Mouse (Mus musculus): ENCODE measurements at regions not wholly inside any gene's neighbourhood (a gene's known extent, or its start where the extent isn't known, plus 50 kb on each side); places are given as distances from the start of the nearest gene placed in this dataset.

DNA sequence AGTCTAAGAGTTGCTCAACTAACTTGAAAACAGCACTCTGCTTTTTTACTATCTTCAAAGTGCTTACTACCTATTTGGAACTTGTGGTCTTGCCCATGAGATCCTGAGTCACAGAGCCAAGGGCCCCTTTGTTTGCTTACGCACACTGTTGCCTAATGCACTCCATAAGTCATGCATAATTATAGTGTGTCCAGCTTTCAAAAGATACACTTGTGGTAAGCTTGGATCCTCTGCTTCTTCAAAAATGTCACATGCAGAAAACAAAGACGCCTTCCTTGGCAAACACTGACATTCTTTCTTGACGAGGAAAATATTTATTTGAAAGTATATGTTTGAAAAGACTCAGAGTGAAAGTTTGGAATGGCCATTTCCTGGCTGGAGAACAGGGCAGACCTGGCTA, 2082.3 kb downstream of the 4930444P10Rik start:
- H3K4me1 ChIP-seq (ENCODE audit: control insufficient read depth, insufficient read depth, low read length): no peaks in the 10 kb centered on the region
- H3K27me3 ChIP-seq (ENCODE audit: control insufficient read depth, insufficient read depth, low read length): no peaks in the 10 kb centered on the region
- ATAC-seq (ENCODE audit: low FRiP score, low TSS enrichment): no peak
- no peak for DNase-seq
- no peaks in the 10 kb centered on the region for H3K36me3 ChIP-seq (ENCODE audit: control insufficient read depth, insufficient read depth, low read length)
- H3K9ac ChIP-seq (replicated peaks; ENCODE audit: low read length): no peak overlapping the region
- H3K4me2 ChIP-seq (ENCODE audit: low read length): no peak overlapping the region
- H3K4me3 ChIP-seq (replicated peaks; ENCODE audit: low read depth, low read length): no peak overlapping the region
- H3K9me3 ChIP-seq (ENCODE audit: control insufficient read depth, low read length): no peaks in the 10 kb centered on the region
- H3K27ac ChIP-seq (replicated peaks; ENCODE audit: low read depth, low read length): no peak overlapping the region
- 81% methylated on average over 3 of the region's 3 CpGs for WGBS

DNA sequence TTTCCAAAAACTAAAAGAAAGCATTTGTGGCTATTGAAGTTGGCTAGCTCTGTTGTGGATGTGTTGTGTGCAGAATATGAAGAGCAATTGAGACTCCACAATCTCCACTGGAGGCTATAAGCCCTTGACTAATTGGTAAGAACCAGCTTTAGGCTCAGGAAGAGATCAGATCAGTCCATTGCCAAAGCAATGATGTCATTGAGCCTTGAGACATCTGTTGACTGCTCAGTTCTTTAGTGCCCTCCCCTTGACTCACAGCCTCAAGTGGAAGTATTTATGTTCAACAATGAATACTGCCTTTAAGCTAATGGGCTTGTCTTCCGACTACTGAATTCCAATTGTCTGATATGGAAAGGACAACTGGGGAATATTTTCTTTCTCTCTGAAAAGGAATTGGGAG, 2090.6 kb downstream of the 4930444P10Rik start:
- ATAC-seq (ENCODE audit: low FRiP score, low TSS enrichment): no peak

DNA sequence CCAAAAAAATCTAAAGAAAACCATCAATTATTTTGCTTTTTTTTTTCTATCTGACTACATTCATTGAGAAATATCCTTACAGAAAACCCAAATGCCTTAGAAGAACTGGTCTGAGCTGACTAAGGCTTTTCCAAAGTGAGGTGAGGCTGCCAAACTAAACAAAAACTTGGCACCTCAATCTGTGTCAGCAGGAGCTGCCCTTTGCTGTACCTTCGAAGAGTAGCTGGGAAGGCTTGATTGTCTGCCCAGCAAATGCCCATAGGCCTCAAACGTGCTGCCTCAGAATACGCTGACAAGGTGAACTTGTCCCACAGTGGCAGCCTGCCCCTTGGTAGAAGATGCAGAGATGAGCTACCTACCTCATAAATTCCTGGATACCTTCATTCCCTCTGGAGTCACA, 2091.7 kb downstream of the 4930444P10Rik start:
- Histone ChIP-seq H3K4me2 (ENCODE audit: low read length) (no peak overlapping the region), H3K4me3 (replicated peaks; ENCODE audit: low read depth, low read length) (no peak overlapping the region), H3K9me3 (ENCODE audit: control insufficient read depth, low read length) (no peaks in the 10 kb centered on the region), H3K27ac (replicated peaks; ENCODE audit: low read depth, low read length) (no peak overlapping the region), H3K36me3 (ENCODE audit: control insufficient read depth, insufficient read depth, low read length) (no peaks in the 10 kb centered on the region), H3K9ac (replicated peaks; ENCODE audit: low read length) (no peak overlapping the region), H3K4me1 (ENCODE audit: control insufficient read depth, insufficient read depth, low read length) (no peaks in the 10 kb centered on the region), H3K27me3 (ENCODE audit: control insufficient read depth, insufficient read depth, low read length) (no peaks in the 10 kb centered on the region)
- DNase-seq (no peak), ATAC-seq (ENCODE audit: low FRiP score, low TSS enrichment) (no peak)
- WGBS: 61% methylated on average over 3 of the region's 3 CpGs

More for the DNA sequence above, 2090.6 kb downstream of the 4930444P10Rik start:
- no peaks in the 10 kb centered on the region for H3K36me3 ChIP-seq (ENCODE audit: control insufficient read depth, insufficient read depth, low read length)
- no peak for DNase-seq
- no peaks in the 10 kb centered on the region for H3K9me3 ChIP-seq (ENCODE audit: control insufficient read depth, low read length)
- H3K27ac ChIP-seq (replicated peaks; ENCODE audit: low read depth, low read length): no peak overlapping the region
- H3K4me2 ChIP-seq (ENCODE audit: low read length): no peak overlapping the region
- 70% methylated on average over 1 of the region's 1 CpGs for WGBS
- H3K27me3 ChIP-seq (ENCODE audit: control insufficient read depth, insufficient read depth, low read length): no peaks in the 10 kb centered on the region
- no peak overlapping the region for H3K4me3 ChIP-seq (replicated peaks; ENCODE audit: low read depth, low read length)
- no peaks in the 10 kb centered on the region for H3K4me1 ChIP-seq (ENCODE audit: control insufficient read depth, insufficient read depth, low read length)
- no peak overlapping the region for H3K9ac ChIP-seq (replicated peaks; ENCODE audit: low read length)

DNA sequence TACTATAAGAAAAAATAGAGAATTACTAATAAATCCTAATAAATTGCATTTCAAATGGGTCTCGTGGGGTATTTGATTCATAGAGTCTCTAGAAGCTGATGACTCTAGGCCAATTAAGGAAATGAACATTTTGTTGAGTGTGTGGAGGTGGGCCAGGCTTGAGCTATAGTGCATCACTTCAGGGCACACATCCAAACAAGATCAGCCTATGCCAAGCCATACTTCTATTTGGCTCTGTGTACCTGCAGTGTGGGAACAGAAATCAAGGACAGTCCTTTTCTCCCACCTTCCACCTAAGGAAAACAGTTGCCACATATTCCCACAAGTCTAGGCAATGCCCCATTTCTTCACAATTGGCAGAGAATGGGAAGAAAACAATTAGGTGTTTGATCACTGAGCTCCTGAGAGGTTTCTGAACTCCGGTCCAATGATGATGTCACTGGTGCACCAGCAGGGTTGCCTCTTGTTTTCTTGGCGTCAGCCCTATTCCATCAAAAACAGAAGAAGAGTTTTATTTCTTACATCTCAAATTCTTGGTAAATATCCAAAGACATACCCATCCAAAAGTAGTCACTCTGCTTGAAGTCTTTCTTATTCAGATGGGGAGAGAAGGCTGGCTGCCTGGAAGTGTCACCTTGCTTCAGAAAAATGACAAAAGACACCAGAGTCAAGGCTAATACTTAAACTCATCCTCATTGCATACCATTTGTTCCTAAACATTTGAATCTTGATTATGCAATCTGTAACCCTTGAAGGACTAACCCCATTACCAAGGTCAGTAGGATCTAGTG, 2092.3 kb downstream of the 4930444P10Rik start:
- no peak for ATAC-seq (ENCODE audit: low FRiP score, low TSS enrichment)
- no peak for DNase-seq
- WGBS: 84% methylated on average over 3 of the region's 3 CpGs

DNA sequence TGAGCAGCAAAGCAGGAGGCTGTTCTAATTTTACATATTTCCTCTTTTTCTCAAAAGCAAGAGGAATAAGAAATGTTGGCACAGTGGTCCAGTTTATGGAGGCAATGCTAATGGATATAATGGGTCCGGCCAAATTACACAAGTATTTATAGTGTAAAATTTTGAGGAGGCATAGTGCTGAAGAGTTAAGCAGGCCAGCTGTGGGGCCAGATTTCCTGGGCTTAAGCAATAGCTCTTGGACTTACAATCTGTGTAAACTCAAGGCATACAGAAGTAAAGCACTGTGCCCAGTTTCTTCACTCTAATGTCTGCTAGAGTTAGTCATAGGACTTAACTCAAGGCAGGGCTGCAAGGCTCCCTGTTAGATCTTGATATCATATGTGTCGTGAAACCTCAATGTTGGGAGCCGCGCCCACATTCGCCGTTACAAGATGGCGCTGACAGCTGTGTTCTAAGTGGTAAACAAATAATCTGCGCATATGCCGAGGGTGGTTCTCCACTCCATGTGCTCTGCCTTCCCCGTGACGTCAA, 2094.9 kb downstream of the 4930444P10Rik start:
- H3K36me3 ChIP-seq (ENCODE audit: control insufficient read depth, insufficient read depth, low read length): no peaks in the 10 kb centered on the region
- no peak overlapping the region for H3K4me3 ChIP-seq (replicated peaks; ENCODE audit: low read depth, low read length)
- no peaks in the 10 kb centered on the region for H3K9me3 ChIP-seq (ENCODE audit: control insufficient read depth, low read length)
- H3K27me3 ChIP-seq (ENCODE audit: control insufficient read depth, insufficient read depth, low read length): no peaks in the 10 kb centered on the region
- H3K27ac ChIP-seq (replicated peaks; ENCODE audit: low read depth, low read length): no peak overlapping the region
- no peaks in the 10 kb centered on the region for H3K4me1 ChIP-seq (ENCODE audit: control insufficient read depth, insufficient read depth, low read length)
- 98% methylated on average over 8 of the region's 11 CpGs for WGBS
- H3K9ac ChIP-seq (replicated peaks; ENCODE audit: low read length): no peak overlapping the region
- H3K4me2 ChIP-seq (ENCODE audit: low read length): no peak overlapping the region
- ATAC-seq (ENCODE audit: low FRiP score, low TSS enrichment): no peak
- no peak for DNase-seq

More for the DNA sequence above, 2092.3 kb downstream of the 4930444P10Rik start:
- H3K36me3 ChIP-seq (ENCODE audit: control insufficient read depth, insufficient read depth, low read length): no peaks in the 10 kb centered on the region
- H3K4me2 ChIP-seq (ENCODE audit: low read length): no peak overlapping the region
- H3K27me3 ChIP-seq (ENCODE audit: control insufficient read depth, insufficient read depth, low read length): no peaks in the 10 kb centered on the region
- no peaks in the 10 kb centered on the region for H3K4me1 ChIP-seq (ENCODE audit: control insufficient read depth, insufficient read depth, low read length)
- H3K27ac ChIP-seq (replicated peaks; ENCODE audit: low read depth, low read length): no peak overlapping the region
- H3K9me3 ChIP-seq (ENCODE audit: control insufficient read depth, low read length): no peaks in the 10 kb centered on the region
- H3K4me3 ChIP-seq (replicated peaks; ENCODE audit: low read depth, low read length): no peak overlapping the region
- H3K9ac ChIP-seq (replicated peaks; ENCODE audit: low read length): no peak overlapping the region

DNA sequence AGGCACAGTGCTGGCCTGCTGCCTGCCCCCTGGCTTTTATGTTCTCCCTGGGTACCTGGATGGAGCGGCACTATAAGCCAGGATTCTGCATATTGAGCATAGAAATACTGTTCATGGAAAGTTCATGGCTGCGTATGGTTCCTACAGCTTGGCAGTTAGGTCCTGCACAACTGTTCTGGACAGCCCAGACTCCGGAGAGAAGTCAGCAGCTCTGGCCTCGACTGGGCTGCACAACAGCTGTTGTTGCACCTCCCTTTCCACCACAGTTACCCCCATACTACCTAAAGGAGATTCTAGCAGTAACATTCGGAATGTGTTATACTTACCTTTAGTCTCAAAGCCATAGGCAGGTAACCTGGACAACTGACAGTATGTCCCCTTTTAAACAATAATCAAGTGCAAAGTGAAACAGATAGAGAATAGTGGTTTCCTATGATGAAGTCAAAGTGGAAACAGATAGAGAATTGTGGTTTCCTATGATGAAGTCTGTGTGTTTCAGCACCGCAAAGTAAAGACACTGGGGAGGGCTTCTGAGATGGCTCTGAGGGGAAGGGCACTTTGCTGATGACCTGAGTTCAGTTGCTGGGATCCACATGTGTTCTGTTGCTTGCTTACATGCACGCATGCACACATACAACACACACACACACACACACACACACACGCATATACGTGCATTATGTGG, 2099.2 kb downstream of the 4930444P10Rik start:
- Histone ChIP-seq H3K4me1 (ENCODE audit: control insufficient read depth, insufficient read depth, low read length) (no peaks in the 10 kb centered on the region), H3K27me3 (ENCODE audit: control insufficient read depth, insufficient read depth, low read length) (no peaks in the 10 kb centered on the region), H3K4me2 (ENCODE audit: low read length) (no peak overlapping the region), H3K9ac (replicated peaks; ENCODE audit: low read length) (no peak overlapping the region), H3K4me3 (replicated peaks; ENCODE audit: low read depth, low read length) (no peak overlapping the region), H3K27ac (replicated peaks; ENCODE audit: low read depth, low read length) (no peak overlapping the region), H3K36me3 (ENCODE audit: control insufficient read depth, insufficient read depth, low read length) (no peaks in the 10 kb centered on the region), H3K9me3 (ENCODE audit: control insufficient read depth, low read length) (no peaks in the 10 kb centered on the region)
- DNase-seq: no peak
- WGBS: 92% methylated on average over 9 of the region's 9 CpGs
- no peak for ATAC-seq (ENCODE audit: low FRiP score, low TSS enrichment)

DNA sequence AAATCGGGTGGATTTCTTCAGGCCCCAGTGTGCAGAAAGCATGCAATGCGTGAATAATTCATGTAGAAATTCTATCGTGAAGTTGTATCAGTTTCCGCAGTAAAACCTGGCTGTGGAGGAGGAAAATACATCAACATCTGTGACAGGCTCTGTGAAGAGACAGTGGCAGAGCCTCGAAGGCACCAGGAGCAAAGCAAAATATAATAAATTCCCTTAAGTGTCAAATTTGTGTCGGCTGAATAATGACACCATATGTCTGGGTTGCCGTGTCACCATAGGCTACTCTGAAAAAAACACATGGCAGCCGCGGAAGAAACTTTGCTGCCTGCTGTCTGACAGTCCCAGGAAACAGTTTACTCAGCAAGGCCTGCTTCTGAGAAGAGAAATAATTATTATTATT, 2100.1 kb downstream of the 4930444P10Rik start:
- H3K4me3 ChIP-seq (replicated peaks; ENCODE audit: low read depth, low read length): no peak overlapping the region
- H3K9me3 ChIP-seq (ENCODE audit: control insufficient read depth, low read length): no peaks in the 10 kb centered on the region
- no peak overlapping the region for H3K27ac ChIP-seq (replicated peaks; ENCODE audit: low read depth, low read length)
- H3K9ac ChIP-seq (replicated peaks; ENCODE audit: low read length): no peak overlapping the region
- ATAC-seq (ENCODE audit: low FRiP score, low TSS enrichment): no peak; the same call in 1 of the 2 replicates
- H3K36me3 ChIP-seq (ENCODE audit: control insufficient read depth, insufficient read depth, low read length): no peaks in the 10 kb centered on the region
- WGBS: 33% methylated on average over 9 of the region's 9 CpGs
- H3K27me3 ChIP-seq (ENCODE audit: control insufficient read depth, insufficient read depth, low read length): no peaks in the 10 kb centered on the region
- no peaks in the 10 kb centered on the region for H3K4me1 ChIP-seq (ENCODE audit: control insufficient read depth, insufficient read depth, low read length)
- H3K4me2 ChIP-seq (ENCODE audit: low read length): peak overlapping the region; percentile 26
- DNase-seq: peak; percentile 40

DNA sequence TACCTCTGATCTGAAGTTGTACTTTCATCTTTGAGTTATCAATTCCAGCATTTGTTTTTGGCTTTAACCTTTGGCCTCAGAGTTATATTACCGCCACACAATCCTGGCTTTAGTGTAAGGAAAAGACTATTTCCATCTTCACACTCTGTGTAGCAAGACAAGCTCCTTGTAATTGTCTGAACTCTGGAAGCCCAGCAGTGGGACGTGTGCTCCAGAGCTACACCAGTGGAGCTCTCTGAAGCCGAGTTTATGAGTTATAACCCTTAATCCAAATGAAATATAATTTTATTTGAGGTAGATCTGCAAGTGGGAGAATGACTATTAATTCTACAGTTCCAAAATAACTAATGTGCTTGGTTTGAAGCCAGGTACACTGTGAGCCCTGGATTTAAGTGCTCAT, 2103.8 kb downstream of the 4930444P10Rik start:
- WGBS: 80% methylated on average over 3 of the region's 3 CpGs
- Histone ChIP-seq H3K9me3 (ENCODE audit: control insufficient read depth, low read length) (no peaks in the 10 kb centered on the region), H3K36me3 (ENCODE audit: control insufficient read depth, insufficient read depth, low read length) (no peaks in the 10 kb centered on the region), H3K27me3 (ENCODE audit: control insufficient read depth, insufficient read depth, low read length) (no peaks in the 10 kb centered on the region), H3K4me1 (ENCODE audit: control insufficient read depth, insufficient read depth, low read length) (no peaks in the 10 kb centered on the region), H3K4me2 (ENCODE audit: low read length) (no peak overlapping the region), H3K27ac (replicated peaks; ENCODE audit: low read depth, low read length) (no peak overlapping the region), H3K4me3 (replicated peaks; ENCODE audit: low read depth, low read length) (no peak overlapping the region), H3K9ac (replicated peaks; ENCODE audit: low read length) (no peak overlapping the region)
- DNase-seq (no peak), ATAC-seq (ENCODE audit: low FRiP score, low TSS enrichment) (no peak)

DNA sequence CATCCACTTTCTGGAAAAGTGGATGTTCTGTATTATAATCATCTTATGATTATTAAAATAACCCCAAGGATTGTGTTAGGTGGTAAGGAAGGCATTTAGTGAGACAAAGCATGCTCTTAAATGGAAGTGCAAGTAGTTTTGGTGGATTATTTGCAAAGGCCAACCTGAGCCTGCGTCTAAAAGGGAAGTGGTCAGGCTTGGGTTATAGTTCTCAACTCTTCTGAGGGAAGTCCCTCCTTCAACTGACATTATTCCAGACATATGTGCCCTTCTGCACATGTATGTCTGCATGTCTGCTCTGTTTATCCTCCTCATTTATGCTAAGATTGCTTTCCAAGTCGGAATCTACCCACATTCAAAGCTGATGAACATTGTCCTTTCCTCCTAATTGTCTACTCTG, 2108.3 kb downstream of the 4930444P10Rik start:
- no peaks in the 10 kb centered on the region for H3K9me3 ChIP-seq (ENCODE audit: control insufficient read depth, low read length)
- H3K27me3 ChIP-seq (ENCODE audit: control insufficient read depth, insufficient read depth, low read length): no peaks in the 10 kb centered on the region
- H3K27ac ChIP-seq (replicated peaks; ENCODE audit: low read depth, low read length): no peak overlapping the region
- 92% methylated on average over 2 of the region's 2 CpGs for WGBS
- no peaks in the 10 kb centered on the region for H3K4me1 ChIP-seq (ENCODE audit: control insufficient read depth, insufficient read depth, low read length)
- H3K4me2 ChIP-seq (ENCODE audit: low read length): no peak overlapping the region
- DNase-seq: no peak
- no peaks in the 10 kb centered on the region for H3K36me3 ChIP-seq (ENCODE audit: control insufficient read depth, insufficient read depth, low read length)
- H3K9ac ChIP-seq (replicated peaks; ENCODE audit: low read length): no peak overlapping the region
- no peak overlapping the region for H3K4me3 ChIP-seq (replicated peaks; ENCODE audit: low read depth, low read length)
- no peak for ATAC-seq (ENCODE audit: low FRiP score, low TSS enrichment)
